Mouse (Mus musculus): ENCODE measurements at regions not wholly inside any gene's neighbourhood (a gene's known extent, or its start where the extent isn't known, plus 50 kb on each side); places are given as distances from the start of the nearest gene placed in this dataset.
A peak's percentile ranks its signal among the peaks of the same experiment; 100 is the strongest.

DNA sequence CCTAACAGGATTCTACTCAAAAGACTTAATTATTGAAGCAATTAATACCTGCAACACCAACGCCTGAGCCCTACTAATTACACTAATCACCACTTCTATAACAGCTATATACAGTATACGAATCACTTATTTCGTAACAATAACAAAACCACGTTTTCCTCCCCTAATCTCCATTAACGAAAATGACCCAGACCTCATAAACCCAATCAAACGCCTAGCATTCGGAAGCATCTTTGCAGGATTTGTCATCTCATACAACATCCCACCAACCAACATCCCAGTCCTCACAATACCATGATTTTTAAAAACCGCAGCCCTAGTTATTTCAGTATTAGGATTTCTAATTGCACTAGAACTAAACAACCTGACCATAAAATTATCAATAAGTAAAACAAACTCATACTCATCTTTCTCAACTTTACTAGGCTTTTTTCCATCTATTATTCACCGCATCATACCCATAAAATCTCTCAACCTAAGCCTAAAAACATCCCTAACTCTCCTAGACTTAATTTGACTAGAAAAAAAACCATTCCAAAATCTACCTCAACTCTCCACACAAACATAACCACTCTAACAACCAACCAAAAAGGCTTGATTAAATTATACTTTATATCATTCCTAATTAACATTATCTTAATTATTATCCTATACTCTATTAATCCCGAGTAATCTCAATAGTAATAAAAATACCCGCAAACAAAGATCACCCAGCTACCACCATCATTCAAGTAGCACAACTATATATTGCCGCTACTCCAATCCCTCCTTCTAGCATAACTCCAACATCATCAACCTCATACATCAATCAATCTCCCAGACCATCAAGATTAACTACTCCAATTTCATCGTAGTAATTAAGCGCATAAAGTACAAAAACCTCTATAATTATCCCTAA is 830.9 kb upstream of the Tyrp1 start:
- no peak for DNase-seq

DNA sequence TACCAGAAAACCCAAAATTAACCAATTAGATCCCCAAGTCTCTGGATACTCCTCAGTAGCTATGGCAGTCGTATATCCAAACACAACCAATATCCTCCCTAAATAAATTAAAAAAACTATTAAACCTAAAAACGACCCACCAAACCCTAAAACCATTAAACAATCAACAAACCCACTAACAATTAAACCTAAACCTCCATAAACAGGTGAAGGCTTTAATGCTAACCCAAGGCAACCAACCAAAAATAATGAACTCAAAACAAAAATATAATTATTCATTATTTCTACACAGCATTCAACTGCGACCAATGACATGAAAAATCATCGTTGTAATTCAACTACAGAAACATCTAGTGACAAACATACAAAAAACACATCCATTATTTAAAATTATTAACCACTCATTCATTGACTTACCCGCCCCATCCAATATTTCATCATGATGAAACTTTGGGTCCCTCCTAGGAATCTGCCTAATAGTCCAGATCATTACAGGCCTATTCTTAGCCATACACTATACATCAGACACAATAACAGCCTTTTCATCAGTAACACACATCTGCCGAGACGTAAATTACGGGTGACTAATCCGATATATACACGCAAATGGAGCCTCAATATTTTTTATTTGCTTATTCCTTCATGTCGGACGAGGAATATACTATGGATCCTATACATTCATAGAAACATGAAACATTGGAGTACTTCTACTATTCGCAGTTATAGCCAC is 830.1 kb upstream of the Tyrp1 start:
- DNase-seq: no peak

DNA sequence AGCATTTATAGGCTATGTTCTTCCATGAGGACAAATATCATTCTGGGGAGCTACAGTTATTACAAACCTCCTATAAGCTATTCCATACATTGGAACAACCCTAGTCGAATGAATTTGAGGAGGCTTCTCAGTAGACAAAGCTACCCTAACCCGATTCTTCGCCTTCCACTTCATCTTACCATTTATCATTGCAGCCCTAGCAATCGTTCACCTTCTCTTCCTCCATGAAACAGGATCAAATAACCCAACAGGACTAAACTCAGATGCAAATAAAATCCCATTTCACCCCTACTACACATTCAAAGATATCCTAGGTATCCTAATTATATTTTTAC is 829.6 kb upstream of the Tyrp1 start:
- DNase-seq: no peak

DNA sequence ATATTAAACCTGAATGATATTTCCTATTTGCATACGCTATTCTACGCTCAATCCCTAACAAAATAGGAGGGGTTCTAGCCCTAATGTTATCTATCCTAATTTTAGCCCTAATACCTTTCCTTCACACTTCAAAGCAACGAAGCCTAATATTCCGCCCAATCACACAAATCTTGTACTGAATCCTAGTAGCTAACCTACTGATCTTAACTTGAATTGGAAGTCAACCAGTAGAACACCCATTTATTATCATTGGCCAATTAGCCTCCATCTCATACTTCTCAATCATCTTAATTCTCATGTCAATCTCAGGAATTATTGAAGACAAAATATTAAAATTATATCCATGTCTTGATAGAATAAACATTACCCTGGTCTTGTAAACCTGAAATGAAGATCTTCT is 829.1 kb upstream of the Tyrp1 start:
- no peak for DNase-seq

DNA sequence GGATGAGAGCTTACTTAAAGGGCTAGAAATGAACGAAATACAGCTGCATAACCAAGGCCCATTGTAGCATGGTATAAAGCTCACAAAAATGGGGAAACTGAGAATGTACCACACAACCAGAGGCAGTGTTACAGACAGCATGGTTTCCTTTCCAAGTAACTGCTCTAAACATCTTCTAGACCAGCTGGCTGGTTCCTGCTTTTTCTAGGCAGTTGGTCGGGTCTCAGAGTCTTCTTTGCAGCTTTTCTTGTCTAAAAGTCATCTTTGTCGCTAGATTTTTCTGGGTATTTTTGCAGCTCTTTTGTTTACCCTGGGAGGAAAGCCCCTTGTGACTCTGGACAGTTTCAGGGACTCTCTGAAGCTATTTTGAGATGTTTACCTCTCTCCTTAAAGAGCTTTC is 806.0 kb upstream of the Tyrp1 start:
- DNase-seq: no peak

DNA sequence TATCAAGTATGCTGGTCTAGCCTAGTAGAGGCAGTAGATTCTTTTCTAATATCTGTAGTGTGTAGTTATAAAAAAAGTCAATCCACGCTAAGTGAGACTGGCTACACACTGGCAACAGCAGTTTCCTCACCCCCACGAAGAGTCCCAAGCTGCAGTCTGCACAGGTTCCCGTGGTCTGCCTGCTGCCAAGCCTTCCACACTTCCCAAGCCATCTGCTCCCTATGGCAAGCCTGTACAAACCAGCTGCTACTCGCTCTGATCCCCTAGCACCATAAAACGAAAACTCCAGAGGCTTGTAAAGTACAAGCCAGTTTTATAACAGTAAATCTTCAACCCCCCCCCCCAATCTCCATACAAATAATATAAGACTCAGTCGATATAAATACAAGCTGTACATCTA is 786.0 kb upstream of the Tyrp1 start:
- DNase-seq: peak; percentile 68 to 76
